Mouse (Mus musculus) c-Kit-positive CD71-negative TER-119-negative erythroid progenitor cells, embryonic 14.5 days (primary cell): Measurements from ENCODE around the gene Ccl20.

ENCODE experiments used
- DNase-seq: peaks from one replicate; pipeline ENCODE4 v3.0.0-alpha.2; 2013; ENCODE audit warnings: low read depth

The Ccl20 gene

GRCm38 (mm10) chr1:83138721-83139120, 22.2 kb downstream of the Ccl20 start:
- no peak for DNase-seq

GRCm38 (mm10) chr1:83141510-83141909, 24.9 kb downstream of the Ccl20 start:
- DNase-seq, result no peak

- no peak for DNase-seq
Measured at GRCm38 (mm10) chr1:83142055-83142454, 25.5 kb downstream of the Ccl20 start.

- no peak for DNase-seq
Measured at GRCm38 (mm10) chr1:83146547-83146946, 30.0 kb downstream of the Ccl20 start.

- DNase-seq, result no peak
Measured at GRCm38 (mm10) chr1:83150227-83150626, 33.7 kb downstream of the Ccl20 start.

- DNase-seq, result no peak
Measured at GRCm38 (mm10) chr1:83152961-83153360, 36.4 kb downstream of the Ccl20 start.

GRCm38 (mm10) chr1:83156876-83157275, 40.3 kb downstream of the Ccl20 start:
- DNase-seq, result no peak

GRCm38 (mm10) chr1:83159603-83160002, 43.0 kb downstream of the Ccl20 start, which contains the start of gene Daw1:
TSS of gene Daw1 (plus strand) at chr1:83159752.
- peak; percentile 54 for DNase-seq

GRCm38 (mm10) chr1:83161658-83162057, 45.1 kb downstream of the Ccl20 start:
- no peak for DNase-seq

GRCm38 (mm10) chr1:83164027-83164426, 47.5 kb downstream of the Ccl20 start:
- no peak for DNase-seq
